Mouse (Mus musculus): Measurements from ENCODE around the gene Unc13c. TPM values are rescaled to one million over a fixed set of nuclear protein-coding genes. Genes with fewer than 3 reads are reported as not detected.

Unc13c gene
- polyA plus RNA-seq, 1 experiment from 2014 or later, result 1.1 TPM

GRCm38 (mm10) chr9:73681580-73681979 lies 287.2 kb downstream of the Unc13c start:
- Histone ChIP-seq H3K36me3 (no peaks in the 10 kb centered on the region), H3K4me2 (replicated peaks) (no peak overlapping the region), H3K9ac (no peak overlapping the region), H3K4me3 (no peak overlapping the region), H3K4me1 (no peaks in the 10 kb centered on the region), H3K27me3 (no peaks in the 10 kb centered on the region), H3K27ac (no peak overlapping the region), H3K9me3 (no peaks in the 10 kb centered on the region)
- no peak for ATAC-seq (ENCODE audit: low FRiP score, low read depth)
- 88% methylated on average over 2 of the region's 2 CpGs for WGBS

- WGBS, result 71% methylated on average over 13 of the region's 13 CpGs
- no peaks in the 10 kb centered on the region for H3K9me3 ChIP-seq
Observed at GRCm38 (mm10) chr9:73680545-73681495, 287.9 kb downstream of the Unc13c start.

GRCm38 (mm10) chr9:73671656-73672212 lies 297.0 kb downstream of the Unc13c start:
- no peak overlapping the region for H3K27ac ChIP-seq
- no peaks in the 10 kb centered on the region for H3K4me1 ChIP-seq
- H3K27me3 ChIP-seq, result no peaks in the 10 kb centered on the region
- H3K4me3 ChIP-seq, result no peak overlapping the region
- H3K9ac ChIP-seq, result no peak overlapping the region
- ATAC-seq (ENCODE audit: low FRiP score, low read depth), result no peak
- H3K36me3 ChIP-seq, result no peaks in the 10 kb centered on the region
- 25% methylated on average over 6 of the region's 6 CpGs for WGBS
- no peaks in the 10 kb centered on the region for H3K9me3 ChIP-seq
- H3K4me2 ChIP-seq (replicated peaks), result no peak overlapping the region

More at GRCm38 (mm10) chr9:73680545-73681495, 287.9 kb downstream of the Unc13c start:
- no peak for ATAC-seq (ENCODE audit: low FRiP score, low read depth)
- no peaks in the 10 kb centered on the region for H3K36me3 ChIP-seq
- H3K4me3 ChIP-seq, result no peak overlapping the region
- H3K9ac ChIP-seq, result no peak overlapping the region
- H3K27ac ChIP-seq, result no peak overlapping the region
- no peak overlapping the region for H3K4me2 ChIP-seq (replicated peaks)
- H3K4me1 ChIP-seq, result no peaks in the 10 kb centered on the region
- H3K27me3 ChIP-seq, result no peaks in the 10 kb centered on the region

GRCm38 (mm10) chr9:73670040-73670439 lies 298.7 kb downstream of the Unc13c start:
- Histone ChIP-seq H3K4me1 (no peaks in the 10 kb centered on the region), H3K36me3 (no peaks in the 10 kb centered on the region), H3K27me3 (no peaks in the 10 kb centered on the region), H3K9ac (no peak overlapping the region), H3K9me3 (no peaks in the 10 kb centered on the region), H3K4me3 (no peak overlapping the region), H3K27ac (no peak overlapping the region), H3K4me2 (replicated peaks) (no peak overlapping the region)
- WGBS, result 77% methylated on average over 2 of the region's 2 CpGs
- no peak for ATAC-seq (ENCODE audit: low FRiP score, low read depth)

GRCm38 (mm10) chr9:73662839-73663238 lies 305.9 kb downstream of the Unc13c start:
- Histone ChIP-seq H3K4me2 (replicated peaks) (no peak overlapping the region), H3K4me3 (no peak overlapping the region), H3K27ac (no peak overlapping the region), H3K27me3 (no peaks in the 10 kb centered on the region), H3K36me3 (no peaks in the 10 kb centered on the region), H3K9me3 (no peaks in the 10 kb centered on the region), H3K9ac (no peak overlapping the region), H3K4me1 (0 out of 2 replicates have a peak, but pooled peaks cover 4% of the 10 kb centered on the region)
- WGBS, result 86% methylated on average over 7 of the region's 7 CpGs
- no peak for ATAC-seq (ENCODE audit: low FRiP score, low read depth)

GRCm38 (mm10) chr9:73649088-73649487 lies 319.7 kb downstream of the Unc13c start:
- H3K9ac ChIP-seq, result no peak overlapping the region
- WGBS, result 91% methylated on average over 1 of the region's 1 CpGs
- peaks cover 3% of the 10 kb centered on the region; the same call in 1 of the 2 replicates for H3K9me3 ChIP-seq
- H3K36me3 ChIP-seq, result no peaks in the 10 kb centered on the region
- no peaks in the 10 kb centered on the region for H3K4me1 ChIP-seq
- no peak overlapping the region for H3K27ac ChIP-seq
- H3K4me2 ChIP-seq (replicated peaks), result no peak overlapping the region
- no peak for ATAC-seq (ENCODE audit: low FRiP score, low read depth)
- H3K27me3 ChIP-seq, result no peaks in the 10 kb centered on the region
- no peak overlapping the region for H3K4me3 ChIP-seq

GRCm38 (mm10) chr9:73638119-73638518 lies 330.6 kb downstream of the Unc13c start:
- no peak overlapping the region for H3K4me3 ChIP-seq
- no peak overlapping the region for H3K4me2 ChIP-seq (replicated peaks)
- H3K9me3 ChIP-seq, result no peaks in the 10 kb centered on the region
- no peak overlapping the region for H3K27ac ChIP-seq
- H3K9ac ChIP-seq, result no peak overlapping the region
- no peaks in the 10 kb centered on the region for H3K36me3 ChIP-seq
- no peaks in the 10 kb centered on the region for H3K4me1 ChIP-seq
- 86% methylated on average over 1 of the region's 1 CpGs for WGBS
- H3K27me3 ChIP-seq, result no peaks in the 10 kb centered on the region
- no peak for ATAC-seq (ENCODE audit: low FRiP score, low read depth)

GRCm38 (mm10) chr9:73625171-73625570 lies 343.6 kb downstream of the Unc13c start:
- WGBS, result 59% methylated on average over 1 of the region's 1 CpGs
- H3K9ac ChIP-seq, result no peak overlapping the region
- no peak overlapping the region for H3K4me3 ChIP-seq
- H3K27ac ChIP-seq, result no peak overlapping the region
- no peaks in the 10 kb centered on the region for H3K9me3 ChIP-seq
- H3K4me2 ChIP-seq (replicated peaks), result no peak overlapping the region
- no peaks in the 10 kb centered on the region for H3K27me3 ChIP-seq
- H3K36me3 ChIP-seq, result no peaks in the 10 kb centered on the region
- H3K4me1 ChIP-seq, result no peaks in the 10 kb centered on the region
- ATAC-seq (ENCODE audit: low FRiP score, low read depth), result no peak

GRCm38 (mm10) chr9:73612896-73613295 lies 355.9 kb downstream of the Unc13c start:
- Histone ChIP-seq H3K27me3 (no peaks in the 10 kb centered on the region), H3K4me1 (no peaks in the 10 kb centered on the region), H3K9me3 (no peaks in the 10 kb centered on the region), H3K36me3 (no peaks in the 10 kb centered on the region), H3K4me3 (no peak overlapping the region), H3K27ac (no peak overlapping the region), H3K9ac (no peak overlapping the region), H3K4me2 (replicated peaks) (no peak overlapping the region)
- 75% methylated on average over 4 of the region's 4 CpGs for WGBS
- ATAC-seq (ENCODE audit: low FRiP score, low read depth), result no peak

- no peak overlapping the region for H3K9ac ChIP-seq
- ATAC-seq (ENCODE audit: low FRiP score, low read depth), result no peak
- H3K4me3 ChIP-seq, result no peak overlapping the region
- H3K4me2 ChIP-seq (replicated peaks), result no peak overlapping the region
- H3K36me3 ChIP-seq, result no peaks in the 10 kb centered on the region
- no peaks in the 10 kb centered on the region for H3K27me3 ChIP-seq
- no peaks in the 10 kb centered on the region for H3K4me1 ChIP-seq
- no peaks in the 10 kb centered on the region for H3K9me3 ChIP-seq
- 52% methylated on average over 1 of the region's 1 CpGs for WGBS
- no peak overlapping the region for H3K27ac ChIP-seq
Observed at GRCm38 (mm10) chr9:73603921-73604320, 364.8 kb downstream of the Unc13c start.

- no peaks in the 10 kb centered on the region for H3K36me3 ChIP-seq
- ATAC-seq (ENCODE audit: low FRiP score, low read depth), result no peak
- 16% methylated on average over 4 of the region's 4 CpGs for WGBS
- H3K4me2 ChIP-seq (replicated peaks), result no peak overlapping the region
- peaks cover 7% of the 10 kb centered on the region; the same call in 1 of the 2 replicates for H3K4me1 ChIP-seq
- no peak overlapping the region for H3K4me3 ChIP-seq
- H3K9ac ChIP-seq, result no peak overlapping the region
- 0 out of 2 replicates have a peak, but pooled peaks cover 4% of the 10 kb centered on the region for H3K27me3 ChIP-seq
- H3K27ac ChIP-seq, result no peak overlapping the region
- no peaks in the 10 kb centered on the region; the same call in 1 of the 2 replicates for H3K9me3 ChIP-seq
Observed at GRCm38 (mm10) chr9:73565558-73565957, 403.2 kb downstream of the Unc13c start.

GRCm38 (mm10) chr9:73560037-73560436 lies 408.7 kb downstream of the Unc13c start:
- Histone ChIP-seq H3K4me3 (no peak overlapping the region), H3K9me3 (no peaks in the 10 kb centered on the region), H3K4me1 (peaks cover 7% of the 10 kb centered on the region; the same call in 1 of the 2 replicates), H3K27me3 (0 out of 2 replicates have a peak, but pooled peaks cover 4% of the 10 kb centered on the region), H3K27ac (no peak overlapping the region), H3K36me3 (no peaks in the 10 kb centered on the region), H3K9ac (no peak overlapping the region), H3K4me2 (replicated peaks) (no peak overlapping the region)
- no peak for ATAC-seq (ENCODE audit: low FRiP score, low read depth)
- WGBS, result 22% methylated on average over 5 of the region's 5 CpGs
